Mouse (Mus musculus): ENCODE results near the gene Pank4.

Gene Pank4

GRCm38 (mm10) chr4:155012788-155013187 lies 48.9 kb downstream of the Pank4 start:
- DNase-seq (ENCODE audit: low read depth, low spot score): peak; percentile 56

- DNase-seq (ENCODE audit: low read depth, low spot score): no peak
Measured at GRCm38 (mm10) chr4:155014244-155014643, 50.3 kb downstream of the Pank4 start.

- no peak for DNase-seq (ENCODE audit: low read depth, low spot score)
Measured at GRCm38 (mm10) chr4:155014791-155015190, 50.9 kb downstream of the Pank4 start.

- DNase-seq (ENCODE audit: low read depth, low spot score): no peak
Measured at GRCm38 (mm10) chr4:155015550-155015949, 51.6 kb downstream of the Pank4 start.

- DNase-seq (ENCODE audit: low read depth, low spot score): no peak
Measured at GRCm38 (mm10) chr4:155016807-155017206, 52.9 kb downstream of the Pank4 start.

- no peak for DNase-seq (ENCODE audit: low read depth, low spot score)
Measured at GRCm38 (mm10) chr4:155017253-155017878, 53.4 kb downstream of the Pank4 start.

- DNase-seq (ENCODE audit: low read depth, low spot score): no peak
Measured at GRCm38 (mm10) chr4:155018066-155018465, 54.1 kb downstream of the Pank4 start.

- no peak for DNase-seq (ENCODE audit: low read depth, low spot score)
Measured at GRCm38 (mm10) chr4:155018601-155019335, 54.8 kb downstream of the Pank4 start.

- DNase-seq (ENCODE audit: low read depth, low spot score): peak; percentile 44
Measured at GRCm38 (mm10) chr4:155019336-155019847, 55.5 kb downstream of the Pank4 start.

- DNase-seq (ENCODE audit: low read depth, low spot score): no peak
Measured at GRCm38 (mm10) chr4:155020141-155020540, 56.2 kb downstream of the Pank4 start.

- DNase-seq (ENCODE audit: low read depth, low spot score): no peak
Measured at GRCm38 (mm10) chr4:155020813-155021212, 56.9 kb downstream of the Pank4 start.

GRCm38 (mm10) chr4:155022228-155022855 lies 58.4 kb downstream of the Pank4 start:
- no peak for DNase-seq (ENCODE audit: low read depth, low spot score)

GRCm38 (mm10) chr4:155024170-155025010 lies 60.5 kb downstream of the Pank4 start:
- no peak for DNase-seq (ENCODE audit: low read depth, low spot score)
